Comparison of ENCODE assay signal across 10 mouse cellular contexts in the genomic region with DNA sequence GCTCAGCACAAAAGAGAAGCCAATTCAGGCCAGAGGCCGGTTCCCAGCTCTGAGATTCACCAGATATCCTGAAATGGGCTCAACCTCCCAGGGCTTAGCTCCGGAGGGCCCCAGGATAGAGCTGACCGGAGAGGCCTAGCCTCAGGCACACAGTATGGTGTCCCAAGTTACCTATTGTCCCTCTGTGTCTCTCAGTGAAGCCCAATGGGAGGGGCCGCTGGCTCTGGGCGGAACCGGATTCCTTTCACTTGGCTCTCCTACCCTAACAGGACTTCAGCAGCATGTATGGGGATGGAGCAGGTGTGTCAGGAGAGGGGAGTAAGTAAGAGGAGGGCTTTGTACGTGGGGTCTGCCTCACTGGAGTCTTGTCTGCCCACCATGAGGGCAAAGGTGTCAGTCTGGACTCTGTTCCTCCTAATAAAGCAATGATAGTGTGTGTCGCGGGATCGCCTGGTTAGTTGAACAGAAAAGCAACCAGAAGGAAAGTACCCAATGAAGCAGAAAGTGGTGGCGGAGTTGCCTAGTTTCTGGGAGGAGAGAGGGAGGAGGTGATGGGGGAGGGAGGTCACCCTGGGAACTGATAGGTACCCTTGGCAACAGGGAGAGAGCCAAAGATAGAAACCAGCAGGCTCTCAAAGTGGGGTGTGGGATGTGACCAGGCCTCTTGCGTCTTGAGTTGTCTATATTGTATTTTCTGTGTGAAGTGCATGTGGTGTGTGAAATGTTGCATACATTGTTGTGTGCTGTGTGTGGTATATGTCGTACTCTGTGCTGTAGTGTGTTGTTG.
A peak's percentile ranks its signal among the peaks of the same experiment; 100 is the strongest.
DNase-seq lines count a peak whose midpoint lies in the region; ATAC-seq and TF ChIP-seq lines count a peak whose summit lies in the region.
"Had no signal": no experiment of that assay in that cellular context is flagged by ENCODE, and none has a peak within 500 bp of the region (broad histone marks: within the 10 kb centered on the region; RNA-seq: fewer than 3 reads in every experiment).

No protein-coding gene starts in this region.

- H3K4me2 ChIP-seq in hindbrain, embryonic 16.5 days (ENCODE audit: low read length), result no peak overlapping the region

- peaks cover 62% of the 10 kb centered on the region for H3K4me1 ChIP-seq in erythroblast, embryonic 14.5 days (ENCODE audit: control insufficient read depth)
- H3K4me1 ChIP-seq in hindbrain, embryonic 16.5 days (ENCODE audit: control insufficient read depth, insufficient read depth, low read depth, low read length), result peaks cover 3% of the 10 kb centered on the region; the same call in 1 of the 2 replicates

- WGBS in hindbrain, embryonic 16.5 days, result 42% methylated on average over 13 of the region's 13 CpGs

- H3K4me3 ChIP-seq in erythroblast, embryonic 14.5 days (replicated peaks), result peak overlapping the region; percentile 35
- H3K4me3 ChIP-seq in layer of hippocampus, adult 2 months, result no peak overlapping the region
- H3K4me3 ChIP-seq in hindbrain, embryonic 16.5 days (ENCODE audit: low read length), result no peak overlapping the region

- intact Hi-C loops in left cerebral cortex, postnatal 4 days (cut with DNase I), result loop anchor here (1.0 kb wide), 1 partner anchor 113 kb away; no protein-coding TSS in a partner anchor

- H3K27me3 ChIP-seq in erythroblast, embryonic 14.5 days (ENCODE audit: control insufficient read depth), result no peaks in the 10 kb centered on the region
- H3K27me3 ChIP-seq in hindbrain, embryonic 16.5 days (replicated peaks; ENCODE audit: control insufficient read depth, insufficient read depth, low read length), result no peaks in the 10 kb centered on the region
- H3K27me3 ChIP-seq: megakaryocyte, embryonic 14.5 days had no signal

- H3K27ac ChIP-seq in layer of hippocampus, adult 2 months, result peak overlapping the region; percentile 88
- no peak overlapping the region for H3K27ac ChIP-seq in hindbrain, embryonic 16.5 days (ENCODE audit: low read depth, low read length)
- H3K27ac ChIP-seq: embryonic facial prominence, embryonic 13.5 days had no signal

- H3K9ac ChIP-seq in hindbrain, embryonic 16.5 days (ENCODE audit: low read depth, low read length), result no peak overlapping the region

- H3K9me3 ChIP-seq in erythroblast, embryonic 14.5 days (ENCODE audit: control insufficient read depth, low read length), result no peaks in the 10 kb centered on the region
- H3K9me3 ChIP-seq in hindbrain, embryonic 16.5 days (ENCODE audit: control insufficient read depth, low read length), result no peaks in the 10 kb centered on the region
- H3K9me3 ChIP-seq: embryonic facial prominence, embryonic 13.5 days; megakaryocyte, embryonic 14.5 days had no signal

- no peak for TF ChIP-seq CTCF in layer of hippocampus, adult 2 months (conservative IDR thresholded peaks at IDR 0.05)

- no peak for ATAC-seq in erythroblast, adult 5-6 weeks (replicated peaks; ENCODE audit: low FRiP score, poor library complexity, severe bottlenecking)
- 0 out of 2 replicates have a peak, but pooled peaks have one; percentile 19 for ATAC-seq in hindbrain, embryonic 16.5 days

- peak in 1 of 2 experiments; percentile 25 for DNase-seq in layer of hippocampus, adult 2 months (ENCODE audit: low spot score in 2 of 2)
- no peak for DNase-seq in layer of hippocampus, postnatal 10 days (ENCODE audit: low spot score in 2 of 2)
- peak; percentile 65 for DNase-seq in ZHBTc4 (ENCODE audit: low read depth, low spot score)
- DNase-seq in spleen, postnatal 4 days (ENCODE audit: low spot score in 2 of 2), result no peak
- no peak for DNase-seq in left cerebral cortex, postnatal 4 days

- H3K36me3 ChIP-seq in erythroblast, embryonic 14.5 days (ENCODE audit: control insufficient read depth), result no peaks in the 10 kb centered on the region
- no peaks in the 10 kb centered on the region for H3K36me3 ChIP-seq in hindbrain, embryonic 16.5 days (ENCODE audit: control insufficient read depth, insufficient read depth, low read length)
- H3K36me3 ChIP-seq: embryonic facial prominence, embryonic 13.5 days had no signal
